Mouse (Mus musculus): ENCODE measurements around the gene Traf1.

- no peak for TF ChIP-seq FLI1 (IDR thresholded peaks at IDR 0.05; ENCODE audit: low read length)
- TF ChIP-seq GATA1 (IDR thresholded peaks at IDR 0.05; ENCODE audit: borderline replicate concordance, low read length), result no peak
Observed at GRCm38 (mm10) chr2:34962893-34963292, 1.3 kb upstream of the Traf1 start.

Measured in megakaryocyte, embryonic 14.5 days (primary cell).